Mouse (Mus musculus) hindbrain, embryonic 13.5 days (tissue): ENCODE measurements around the gene Ccdc40. TPM values are rescaled to one million over a fixed set of nuclear protein-coding genes. Genes with fewer than 3 reads are reported as not detected.

Experiments
- ATAC-seq: fragments of 200-750 bp; cut with Nextera tagmentation; 2 replicates; pipeline ENCODE4 v1.8.0; 2017; ENCODE audit warnings: moderate TSS enrichment; ENCODE audit not compliant: low FRiP score
- H3K27ac ChIP-seq: fragments of 300-500 bp; sonication (generic); 2 replicates; pipeline ENCODE4 v1.5.1; 2015; ENCODE audit warnings: inconsistent platforms, mild to moderate bottlenecking, moderate library complexity
- H3K27me3 ChIP-seq: fragments of 300-500 bp; sonication (generic); 2 replicates; pipeline ENCODE4 v1.6.1; 2015; ENCODE audit warnings: mild to moderate bottlenecking, inconsistent platforms
- H3K36me3 ChIP-seq: fragments of 300-500 bp; sonication (generic); 2 replicates; pipeline ENCODE4 v1.6.1; 2015; ENCODE audit warnings: mild to moderate bottlenecking, inconsistent platforms
- H3K4me1 ChIP-seq: fragments of 300-500 bp; sonication (generic); replicated peaks from 2 replicates; pipeline ENCODE4 v1.6.1; 2015; ENCODE audit warnings: inconsistent platforms
- H3K4me2 ChIP-seq: fragments of 300-500 bp; sonication (generic); 2 replicates; pipeline ENCODE4 v1.6.1; 2015; ENCODE audit warnings: inconsistent platforms, mild to moderate bottlenecking, moderate library complexity
- H3K4me3 ChIP-seq: fragments of 300-500 bp; sonication (generic); 2 replicates; pipeline ENCODE4 v1.5.1; 2015; ENCODE audit warnings: mild to moderate bottlenecking, inconsistent platforms
- H3K9ac ChIP-seq: fragments of 300-500 bp; sonication (generic); 2 replicates; pipeline ENCODE4 v1.6.1; 2015; ENCODE audit warnings: mild to moderate bottlenecking, inconsistent platforms
- H3K9me3 ChIP-seq: fragments of 300-500 bp; sonication (generic); 2 replicates; pipeline ENCODE4 v1.6.1; 2016; ENCODE audit warnings: inconsistent platforms
- WGBS: fragments of 180-500 bp; shearing (Covaris S2); methylation state at CpG from one replicate; pipeline ENCODE4 v1.1.7; 2015; 5-methylcytosine and 5-hydroxymethylcytosine counted together
- polyA plus RNA-seq: library from polyadenylated mRNA; unstranded; fragments of >200 nt; fragmentation: Nextera tagmentation; extraction: Ambion mirVana; gene quantifications from 2 replicates; pipeline ENCODE4 v1.2.1, GENCODE M21; 2015

The Ccdc40 gene
- polyA plus RNA-seq, 1 experiment from 2014 or later = 14.6 TPM

GRCm38 (mm10) chr11:119210321-119211100, 17.9 kb upstream of the Ccdc40 start:
- no peak for ATAC-seq
- no peak overlapping the region for H3K9ac ChIP-seq
- H3K27ac ChIP-seq = peak overlapping the region; percentile 65; the same call in 1 of the 2 replicates
- no peak overlapping the region for H3K4me3 ChIP-seq
- no peak overlapping the region for H3K4me2 ChIP-seq
- H3K9me3 ChIP-seq = no peaks in the 10 kb centered on the region
- peaks cover 63% of the 10 kb centered on the region for H3K4me1 ChIP-seq
- H3K36me3 ChIP-seq = peaks cover 41% of the 10 kb centered on the region
- H3K27me3 ChIP-seq = no peaks in the 10 kb centered on the region
- WGBS = 63% methylated on average over 32 of the region's 32 CpGs

- WGBS = 84% methylated on average over 21 of the region's 21 CpGs
- no peak for ATAC-seq
- H3K27me3 ChIP-seq = no peaks in the 10 kb centered on the region
- no peak overlapping the region for H3K4me3 ChIP-seq
- H3K36me3 ChIP-seq = peaks cover 35% of the 10 kb centered on the region
- H3K4me2 ChIP-seq = no peak overlapping the region
- no peaks in the 10 kb centered on the region for H3K9me3 ChIP-seq
- H3K4me1 ChIP-seq = peaks cover 75% of the 10 kb centered on the region
- H3K9ac ChIP-seq = no peak overlapping the region
- no peak overlapping the region for H3K27ac ChIP-seq
Observed at GRCm38 (mm10) chr11:119211604-119212309, 16.6 kb upstream of the Ccdc40 start.

- WGBS = 56% methylated on average over 19 of the region's 19 CpGs
- Histone ChIP-seq H3K36me3 (peaks cover 19% of the 10 kb centered on the region), H3K4me1 (peaks cover 81% of the 10 kb centered on the region), H3K4me3 (no peak overlapping the region), H3K9ac (no peak overlapping the region), H3K27ac (0 out of 2 replicates have a peak overlapping the region, but pooled peaks have one; percentile 40), H3K4me2 (no peak overlapping the region), H3K9me3 (no peaks in the 10 kb centered on the region), H3K27me3 (no peaks in the 10 kb centered on the region)
- ATAC-seq = no peak
Observed at GRCm38 (mm10) chr11:119213166-119213885, 15.0 kb upstream of the Ccdc40 start.

GRCm38 (mm10) chr11:119215038-119215904, 13.1 kb upstream of the Ccdc40 start:
- H3K27me3 ChIP-seq = no peaks in the 10 kb centered on the region
- peak overlapping the region; percentile 95 for H3K27ac ChIP-seq
- peak; percentile 72 for ATAC-seq
- H3K4me1 ChIP-seq = peaks cover 78% of the 10 kb centered on the region
- H3K4me3 ChIP-seq = peak overlapping the region; percentile 12; the same call in 1 of the 2 replicates
- 0 out of 2 replicates have a peak, but pooled peaks cover 6% of the 10 kb centered on the region for H3K36me3 ChIP-seq
- H3K9ac ChIP-seq = peak overlapping the region; percentile 65
- WGBS = 5% methylated on average over 18 of the region's 18 CpGs
- H3K9me3 ChIP-seq = no peaks in the 10 kb centered on the region
- peak overlapping the region; percentile 50 for H3K4me2 ChIP-seq

GRCm38 (mm10) chr11:119215905-119216507, 12.4 kb upstream of the Ccdc40 start:
- peak overlapping the region; percentile 50 for H3K4me2 ChIP-seq
- peak overlapping the region; percentile 12; the same call in 1 of the 2 replicates for H3K4me3 ChIP-seq
- H3K4me1 ChIP-seq = peaks cover 79% of the 10 kb centered on the region
- no peaks in the 10 kb centered on the region for H3K27me3 ChIP-seq
- 35% methylated on average over 9 of the region's 9 CpGs for WGBS
- peak overlapping the region; percentile 65 for H3K9ac ChIP-seq
- H3K27ac ChIP-seq = peak overlapping the region; percentile 95
- H3K36me3 ChIP-seq = 0 out of 2 replicates have a peak, but pooled peaks cover 3% of the 10 kb centered on the region
- H3K9me3 ChIP-seq = no peaks in the 10 kb centered on the region
- ATAC-seq = peak; percentile 2; the same call in 1 of the 2 replicates

GRCm38 (mm10) chr11:119217861-119218260, 10.5 kb upstream of the Ccdc40 start:
- ATAC-seq = no peak
- Histone ChIP-seq H3K4me2 (no peak overlapping the region), H3K4me1 (peaks cover 92% of the 10 kb centered on the region), H3K27me3 (no peaks in the 10 kb centered on the region), H3K9ac (no peak overlapping the region), H3K9me3 (no peaks in the 10 kb centered on the region), H3K36me3 (no peaks in the 10 kb centered on the region), H3K27ac (no peak overlapping the region), H3K4me3 (no peak overlapping the region)
- 95% methylated on average over 6 of the region's 6 CpGs for WGBS

GRCm38 (mm10) chr11:119219816-119220465, 8.4 kb upstream of the Ccdc40 start:
- ATAC-seq = no peak
- Histone ChIP-seq H3K4me2 (peak overlapping the region; percentile 42), H3K9ac (peak overlapping the region; percentile 59)

GRCm38 (mm10) chr11:119221812-119222510, 6.4 kb upstream of the Ccdc40 start:
- WGBS = 37% methylated on average over 10 of the region's 11 CpGs
- no peak overlapping the region for H3K9ac ChIP-seq
- no peaks in the 10 kb centered on the region for H3K27me3 ChIP-seq
- ATAC-seq = no peak
- H3K4me2 ChIP-seq = no peak overlapping the region
- no peak overlapping the region for H3K4me3 ChIP-seq
- H3K9me3 ChIP-seq = no peaks in the 10 kb centered on the region
- no peak overlapping the region for H3K27ac ChIP-seq
- peaks cover 93% of the 10 kb centered on the region for H3K4me1 ChIP-seq
- no peaks in the 10 kb centered on the region for H3K36me3 ChIP-seq

More at GRCm38 (mm10) chr11:119219816-119220465, 8.4 kb upstream of the Ccdc40 start:
- 9% methylated on average over 17 of the region's 17 CpGs for WGBS
- Histone ChIP-seq H3K36me3 (no peaks in the 10 kb centered on the region), H3K27me3 (no peaks in the 10 kb centered on the region), H3K4me1 (peaks cover 93% of the 10 kb centered on the region), H3K9me3 (no peaks in the 10 kb centered on the region), H3K4me3 (no peak overlapping the region), H3K27ac (peak overlapping the region; percentile 86)

GRCm38 (mm10) chr11:119223124-119223890, 5.1 kb upstream of the Ccdc40 start:
- Histone ChIP-seq H3K36me3 (no peaks in the 10 kb centered on the region), H3K4me2 (no peak overlapping the region), H3K4me1 (peaks cover 91% of the 10 kb centered on the region), H3K27me3 (no peaks in the 10 kb centered on the region), H3K9me3 (no peaks in the 10 kb centered on the region), H3K4me3 (no peak overlapping the region), H3K27ac (peak overlapping the region; percentile 52), H3K9ac (no peak overlapping the region)
- WGBS = 69% methylated on average over 20 of the region's 20 CpGs
- no peak for ATAC-seq

GRCm38 (mm10) chr11:119224926-119225325, 3.4 kb upstream of the Ccdc40 start:
- H3K9me3 ChIP-seq = no peaks in the 10 kb centered on the region
- no peaks in the 10 kb centered on the region for H3K36me3 ChIP-seq
- H3K4me3 ChIP-seq = no peak overlapping the region
- H3K27me3 ChIP-seq = no peaks in the 10 kb centered on the region
- WGBS = 94% methylated on average over 6 of the region's 6 CpGs
- no peak overlapping the region for H3K4me2 ChIP-seq
- ATAC-seq = no peak
- no peak overlapping the region for H3K9ac ChIP-seq
- peaks cover 90% of the 10 kb centered on the region for H3K4me1 ChIP-seq
- H3K27ac ChIP-seq = no peak overlapping the region
